Comparison of ENCODE assay signal across 24 mouse cellular contexts in genomic region chr2:72639022-72639421, GRCm38 (mm10).
A peak's percentile ranks its signal among the peaks of the same experiment; 100 is the strongest.
DNase-seq lines count a peak whose midpoint lies in the region; ATAC-seq lines count a peak whose summit lies in the region.
"Had no signal": no experiment of that assay in that cellular context is flagged by ENCODE, and none has a peak within 500 bp of the region (broad histone marks: within the 10 kb centered on the region; RNA-seq: fewer than 3 reads in every experiment).

No protein-coding gene starts in this region.

- H3K4me1 ChIP-seq in midbrain, embryonic 13.5 days (replicated peaks) = peaks cover 28% of the 10 kb centered on the region
- H3K4me1 ChIP-seq in midbrain, embryonic 14.5 days (ENCODE audit: control insufficient read depth, insufficient read depth, low read length) = peaks cover 14% of the 10 kb centered on the region
- peaks cover 4% of the 10 kb centered on the region; the same call in 1 of the 2 replicates for H3K4me1 ChIP-seq in embryonic facial prominence, embryonic 14.5 days (ENCODE audit: control insufficient read depth, insufficient read depth, low read length)
- H3K4me1 ChIP-seq in forebrain, embryonic 15.5 days = peaks cover 24% of the 10 kb centered on the region
- H3K4me1 ChIP-seq in hindbrain, embryonic 12.5 days = peaks cover 19% of the 10 kb centered on the region

- no peak overlapping the region for H3K9ac ChIP-seq in midbrain, embryonic 13.5 days (replicated peaks)
- H3K9ac ChIP-seq in midbrain, embryonic 14.5 days (replicated peaks; ENCODE audit: low read length) = no peak overlapping the region
- no peak overlapping the region for H3K9ac ChIP-seq in embryonic facial prominence, embryonic 14.5 days (ENCODE audit: low read depth, low read length)
- H3K9ac ChIP-seq in forebrain, embryonic 15.5 days (replicated peaks) = no peak overlapping the region
- no peak overlapping the region for H3K9ac ChIP-seq in hindbrain, embryonic 12.5 days
- H3K9ac ChIP-seq: heart, embryonic 15.5 days; limb, embryonic 12.5 days; lung, embryonic 15.5 days; midbrain, embryonic 12.5 days had no signal

- H3K9me3 ChIP-seq in midbrain, embryonic 13.5 days = no peaks in the 10 kb centered on the region
- H3K9me3 ChIP-seq in midbrain, embryonic 14.5 days (ENCODE audit: control insufficient read depth, low read length) = no peaks in the 10 kb centered on the region
- H3K9me3 ChIP-seq in embryonic facial prominence, embryonic 14.5 days (ENCODE audit: control insufficient read depth, low read length) = no peaks in the 10 kb centered on the region
- H3K9me3 ChIP-seq in forebrain, embryonic 15.5 days = no peaks in the 10 kb centered on the region
- no peaks in the 10 kb centered on the region for H3K9me3 ChIP-seq in hindbrain, embryonic 12.5 days (replicated peaks)
- H3K9me3 ChIP-seq: heart, embryonic 10.5 days; heart, embryonic 15.5 days; lung, embryonic 15.5 days; midbrain, embryonic 12.5 days had no signal

- no peak overlapping the region for H3K4me3 ChIP-seq in midbrain, embryonic 13.5 days (replicated peaks)
- no peak overlapping the region for H3K4me3 ChIP-seq in midbrain, embryonic 14.5 days (replicated peaks; ENCODE audit: low read depth, low read length)
- no peak overlapping the region for H3K4me3 ChIP-seq in embryonic facial prominence, embryonic 14.5 days (ENCODE audit: low read depth, low read length)
- H3K4me3 ChIP-seq in forebrain, embryonic 15.5 days = no peak overlapping the region
- H3K4me3 ChIP-seq in hindbrain, embryonic 12.5 days = no peak overlapping the region
- H3K4me3 ChIP-seq: heart, embryonic 10.5 days; heart, embryonic 15.5 days; limb, embryonic 12.5 days; lung, embryonic 15.5 days; midbrain, embryonic 12.5 days had no signal

- H3K36me3 ChIP-seq in midbrain, embryonic 13.5 days = no peaks in the 10 kb centered on the region
- no peaks in the 10 kb centered on the region for H3K36me3 ChIP-seq in midbrain, embryonic 14.5 days (ENCODE audit: control insufficient read depth, insufficient read depth, low read length)
- H3K36me3 ChIP-seq in embryonic facial prominence, embryonic 14.5 days (ENCODE audit: control insufficient read depth, insufficient read depth, low read length) = no peaks in the 10 kb centered on the region
- no peaks in the 10 kb centered on the region for H3K36me3 ChIP-seq in forebrain, embryonic 15.5 days
- H3K36me3 ChIP-seq in hindbrain, embryonic 12.5 days = no peaks in the 10 kb centered on the region
- H3K36me3 ChIP-seq: heart, embryonic 10.5 days; heart, embryonic 15.5 days; limb, embryonic 12.5 days; lung, embryonic 15.5 days; midbrain, embryonic 12.5 days had no signal

- peak overlapping the region; percentile 47 for H3K27ac ChIP-seq in midbrain, embryonic 13.5 days
- H3K27ac ChIP-seq in midbrain, embryonic 14.5 days (replicated peaks; ENCODE audit: low read depth, low read length) = no peak overlapping the region
- H3K27ac ChIP-seq in embryonic facial prominence, embryonic 14.5 days (replicated peaks; ENCODE audit: low read depth, low read length) = no peak overlapping the region
- peak overlapping the region; percentile 8; the same call in 1 of the 2 replicates for H3K27ac ChIP-seq in forebrain, embryonic 15.5 days (replicated peaks)
- no peak overlapping the region for H3K27ac ChIP-seq in hindbrain, embryonic 12.5 days
- H3K27ac ChIP-seq: heart, embryonic 10.5 days; heart, embryonic 15.5 days; hindbrain, postnatal 0 days; limb, embryonic 12.5 days; lung, embryonic 15.5 days had no signal

- peak; percentile 48; the same call in 1 of the 2 replicates for ATAC-seq in midbrain, embryonic 13.5 days
- ATAC-seq in midbrain, embryonic 14.5 days (ENCODE audit: low FRiP score, low TSS enrichment) = no peak
- peak; percentile 62; the same call in 1 of the 2 replicates for ATAC-seq in embryonic facial prominence, embryonic 14.5 days (ENCODE audit: low read depth)
- no peak for ATAC-seq in forebrain, embryonic 15.5 days (replicated peaks)
- ATAC-seq in hindbrain, embryonic 12.5 days (ENCODE audit: low FRiP score) = no peak
- ATAC-seq: hindbrain, postnatal 0 days; intestine, embryonic 16.5 days had no signal

- H3K27me3 ChIP-seq in midbrain, embryonic 13.5 days = peaks cover 16% of the 10 kb centered on the region
- no peaks in the 10 kb centered on the region for H3K27me3 ChIP-seq in midbrain, embryonic 14.5 days (ENCODE audit: control insufficient read depth, insufficient read depth, low read length)
- no peaks in the 10 kb centered on the region for H3K27me3 ChIP-seq in embryonic facial prominence, embryonic 14.5 days (replicated peaks; ENCODE audit: control insufficient read depth, insufficient read depth, low read length)
- no peaks in the 10 kb centered on the region for H3K27me3 ChIP-seq in forebrain, embryonic 15.5 days
- no peaks in the 10 kb centered on the region for H3K27me3 ChIP-seq in hindbrain, embryonic 12.5 days
- H3K27me3 ChIP-seq: heart, embryonic 15.5 days; limb, embryonic 12.5 days; lung, embryonic 15.5 days had no signal

- no peak for DNase-seq in midbrain, embryonic 14.5 days
- peak; percentile 55 for DNase-seq in embryonic facial prominence, embryonic 14.5 days (ENCODE audit: low spot score)
- DNase-seq in thymus, postnatal 14 days = no peak
- DNase-seq: adrenal gland, postnatal 25 days; B cell, adult 2 months; cerebellum, adult 18-20 months; cerebellum, postnatal 10 days; kidney, adult 8-10 months; kidney, postnatal 10 days; layer of hippocampus, adult 9-11 months; lung, postnatal 36 days; thymus, adult 2 months; thymus, postnatal 4 days had no signal

- 58% methylated on average over 4 of the region's 4 CpGs for WGBS in midbrain, embryonic 13.5 days
- 52% methylated on average over 4 of the region's 4 CpGs for WGBS in midbrain, embryonic 14.5 days
- 47% methylated on average over 4 of the region's 4 CpGs for WGBS in embryonic facial prominence, embryonic 14.5 days
- 21% methylated on average over 4 of the region's 4 CpGs for WGBS in forebrain, embryonic 15.5 days
- 56% methylated on average over 4 of the region's 4 CpGs for WGBS in hindbrain, embryonic 12.5 days

- H3K4me2 ChIP-seq in midbrain, embryonic 13.5 days (replicated peaks) = no peak overlapping the region
- no peak overlapping the region for H3K4me2 ChIP-seq in midbrain, embryonic 14.5 days (ENCODE audit: low read length)
- H3K4me2 ChIP-seq in embryonic facial prominence, embryonic 14.5 days (ENCODE audit: low read depth, low read length) = no peak overlapping the region
- H3K4me2 ChIP-seq in forebrain, embryonic 15.5 days (replicated peaks) = no peak overlapping the region
- H3K4me2 ChIP-seq in hindbrain, embryonic 12.5 days (replicated peaks) = no peak overlapping the region
- H3K4me2 ChIP-seq: heart, embryonic 15.5 days; limb, embryonic 12.5 days; liver, embryonic 11.5 days; lung, embryonic 15.5 days; midbrain, embryonic 12.5 days had no signal

Comparison
In these comparisons a context has a peak if more than half of its experiments do, and no peak if none do; other contexts are left out.
1. ATAC-seq: peak in midbrain, embryonic 13.5 days (single experiment) and embryonic facial prominence, embryonic 14.5 days (single experiment); none in midbrain, embryonic 14.5 days (single experiment), forebrain, embryonic 15.5 days (single experiment) and hindbrain, embryonic 12.5 days (single experiment).
2. H3K27ac ChIP-seq: peak in midbrain, embryonic 13.5 days (single experiment) and forebrain, embryonic 15.5 days (single experiment); none in midbrain, embryonic 14.5 days (single experiment), embryonic facial prominence, embryonic 14.5 days (single experiment) and hindbrain, embryonic 12.5 days (single experiment).